Mouse (Mus musculus) ovary, postnatal 14 days (tissue): ENCODE results near the gene Gngt2.
A peak's percentile ranks its signal among the peaks of the same experiment; 100 is the strongest.

Experiments used
- DNase-seq: peaks from one replicate; pipeline ENCODE4 v3.0.0; 2022; ENCODE audit warnings: low spot score

Gene Gngt2

DNA sequence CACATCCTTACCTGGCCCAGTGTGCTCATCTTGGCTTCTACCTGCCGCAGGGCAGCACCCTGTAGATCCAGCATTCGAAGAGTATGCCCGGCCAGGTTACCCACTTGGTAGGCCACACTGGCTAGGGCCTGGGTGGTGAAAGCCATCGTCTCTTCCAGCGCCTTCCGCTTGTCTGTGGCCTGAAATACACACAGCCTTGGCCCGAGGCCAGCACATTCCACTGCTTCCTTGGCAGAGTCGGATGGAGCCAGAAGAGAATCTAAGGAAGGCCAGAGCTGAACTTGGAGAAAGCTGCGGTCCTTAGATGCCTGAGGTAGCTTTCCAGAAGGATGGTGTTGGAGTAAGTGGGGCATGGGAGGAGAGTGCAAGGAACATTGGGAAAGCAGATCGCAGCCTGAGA is at the start of gene Gngt2:
Gngt2 (plus strand) TSS at position 158 of the 400 bp plus-strand sequence.
- DNase-seq: peak; percentile 62

DNA sequence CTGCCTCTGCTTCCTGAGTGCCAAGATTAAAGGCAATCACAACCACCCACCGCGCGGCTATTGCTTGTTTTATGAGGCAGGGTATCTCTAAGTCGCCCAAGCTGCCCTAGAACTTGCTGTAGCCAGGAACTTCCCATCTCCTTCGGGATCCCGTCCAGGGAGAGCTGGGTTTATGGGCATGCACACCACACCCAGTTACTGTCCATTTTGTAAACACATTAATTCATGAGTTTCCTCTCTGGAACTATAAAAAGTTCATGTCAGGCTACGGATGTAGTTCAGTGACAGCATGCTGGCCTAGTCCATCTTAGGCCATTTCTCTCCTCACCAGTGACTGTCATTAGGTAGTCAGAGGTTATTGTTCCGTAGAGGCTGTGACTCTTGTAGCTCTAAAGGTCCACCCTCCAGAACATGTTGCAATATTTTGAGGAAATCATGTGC is 47.5 kb upstream of the Gngt2 start:
- DNase-seq: no peak

DNA sequence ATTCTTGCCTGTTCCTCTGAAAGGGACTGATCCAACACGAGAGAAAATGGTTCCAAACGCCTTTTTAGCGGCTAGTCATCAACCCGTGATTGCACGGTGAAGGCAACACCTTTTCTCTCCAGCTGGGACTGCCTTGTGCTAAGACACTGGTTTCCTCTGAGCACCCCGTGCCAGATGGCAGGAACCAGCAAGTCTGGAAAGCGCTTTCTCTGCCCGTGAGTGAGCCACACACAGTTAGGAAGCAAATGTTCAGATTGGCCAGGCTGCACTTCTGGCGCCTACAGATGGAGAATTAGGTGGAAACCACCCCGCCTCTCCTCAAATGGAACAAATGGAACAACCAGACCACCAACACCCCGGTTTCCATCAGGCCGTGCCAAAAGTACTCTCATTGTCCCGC is 45.2 kb upstream of the Gngt2 start:
- no peak for DNase-seq

DNA sequence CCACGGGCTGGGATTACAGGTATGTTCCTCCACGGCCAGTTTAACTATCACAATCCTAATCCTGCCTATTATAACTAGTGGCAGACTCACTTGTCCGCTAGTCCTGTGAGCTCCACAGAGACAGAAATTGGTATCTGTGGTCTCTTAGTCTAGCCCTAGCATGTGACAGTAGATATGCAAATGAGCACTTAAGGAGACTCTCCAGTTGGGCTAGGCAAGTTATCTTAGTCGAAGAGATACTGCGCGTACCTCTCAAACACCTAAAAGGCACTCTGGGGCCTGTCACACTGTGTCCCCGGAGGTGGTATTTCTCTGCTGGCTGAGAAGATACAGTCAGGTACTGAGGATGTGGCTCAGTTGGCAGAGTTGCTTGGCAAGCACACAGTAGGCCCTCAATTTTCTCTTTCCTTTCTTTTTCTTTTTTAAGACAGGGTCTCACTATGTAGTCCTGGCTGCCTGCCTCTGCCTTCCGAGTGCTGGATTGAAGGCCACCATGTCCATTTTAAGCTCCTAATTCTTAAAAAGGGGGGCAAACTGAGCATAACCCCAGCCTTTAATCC is 44.0 kb upstream of the Gngt2 start:
- DNase-seq: no peak

DNA sequence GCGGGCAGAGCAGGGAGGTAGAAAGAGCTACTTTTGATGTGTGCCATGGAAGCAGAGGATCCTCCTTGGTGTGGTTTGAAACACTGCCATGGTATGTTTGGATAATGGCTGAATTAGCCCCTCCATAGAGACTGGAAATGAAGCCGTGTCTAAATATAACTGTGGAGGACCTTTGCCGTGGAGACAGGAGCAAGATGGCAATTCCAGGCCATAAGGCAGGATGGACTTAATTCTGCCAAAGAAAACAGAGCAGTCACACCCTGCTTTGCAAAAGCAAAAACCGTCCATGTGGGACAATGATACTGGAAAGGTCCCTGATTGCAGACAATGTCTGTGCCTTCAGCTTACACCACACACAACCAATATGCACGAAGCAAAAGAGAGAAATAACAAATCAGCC is 42.8 kb upstream of the Gngt2 start:
- no peak for DNase-seq

DNA sequence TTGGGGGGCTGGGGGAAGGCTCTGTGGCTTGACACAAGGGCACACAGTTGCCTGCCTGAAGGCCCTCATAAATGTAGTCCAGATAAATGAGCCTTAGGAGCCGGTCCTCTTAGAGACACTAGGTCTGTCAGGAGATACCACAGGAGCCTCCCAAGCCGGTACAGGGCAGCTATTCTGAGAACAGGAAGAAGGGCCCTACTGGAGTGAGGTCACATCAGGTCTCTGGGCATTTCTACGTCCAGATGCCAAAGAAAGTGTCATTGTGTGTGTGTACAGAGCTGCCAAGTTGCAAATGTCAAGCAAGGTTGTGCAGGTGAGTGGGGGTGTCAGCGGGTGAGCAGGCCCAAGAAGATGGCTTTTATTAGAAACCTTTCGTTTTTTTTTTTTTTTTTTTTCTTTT is 41.4 kb upstream of the Gngt2 start:
- no peak for DNase-seq

DNA sequence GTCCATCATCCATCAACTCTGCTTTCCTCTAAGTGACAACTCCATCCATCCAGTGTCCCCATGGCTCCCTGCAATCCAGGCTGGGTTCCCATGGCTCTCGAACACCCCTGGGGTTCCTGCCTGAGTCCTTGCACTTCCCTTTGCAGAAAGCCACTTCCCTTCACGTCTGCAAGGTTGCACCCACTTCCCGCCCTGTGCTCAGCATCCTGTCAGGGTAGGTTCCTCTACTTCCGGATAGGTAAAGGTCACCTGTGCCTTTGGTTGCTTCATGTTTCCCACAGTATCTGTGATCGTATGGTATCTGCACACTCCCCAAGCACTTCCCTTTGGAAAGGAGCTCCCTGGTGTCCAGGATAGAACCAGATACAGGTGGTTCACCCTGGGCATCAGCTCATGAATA is 32.0 kb upstream of the Gngt2 start:
- no peak for DNase-seq

DNA sequence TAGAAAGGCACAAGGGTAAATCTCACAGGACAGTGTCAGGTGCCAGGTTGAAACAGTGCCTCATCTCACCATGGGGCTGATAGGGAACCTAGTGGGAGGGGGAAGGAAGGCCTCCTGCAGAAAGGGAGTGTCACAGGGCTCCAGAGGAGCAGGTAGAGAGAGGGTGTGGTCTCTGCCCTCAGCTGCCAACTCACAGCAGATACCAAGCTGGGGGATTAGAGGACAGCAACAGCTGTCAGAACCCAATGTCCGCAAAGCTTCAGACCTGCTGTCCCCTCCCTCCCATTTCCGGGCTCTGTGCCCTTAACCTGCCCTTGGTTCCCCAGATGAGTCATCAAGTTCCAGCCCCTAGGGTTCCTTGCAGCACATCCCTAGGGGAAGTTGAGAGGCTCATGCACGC is 31.5 kb upstream of the Gngt2 start:
- no peak for DNase-seq

DNA sequence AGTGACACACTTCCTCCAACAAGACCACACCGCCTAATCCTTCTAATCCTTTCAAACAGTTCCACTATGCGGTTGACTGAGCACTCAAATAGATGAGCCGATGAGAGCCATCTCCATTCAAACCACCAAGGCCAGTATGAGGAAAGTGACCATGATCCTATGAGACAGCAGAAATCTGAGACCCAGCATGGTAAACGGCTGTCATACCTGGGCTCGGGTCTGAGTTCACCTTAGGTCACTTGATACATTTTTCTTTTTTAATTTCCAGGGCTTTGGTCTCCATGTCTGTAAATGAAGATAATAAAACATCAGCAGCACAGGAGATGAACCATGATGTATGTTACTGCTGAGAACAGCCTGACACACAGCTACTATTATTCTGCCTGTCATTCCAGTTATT is 29.1 kb upstream of the Gngt2 start:
- no peak for DNase-seq

DNA sequence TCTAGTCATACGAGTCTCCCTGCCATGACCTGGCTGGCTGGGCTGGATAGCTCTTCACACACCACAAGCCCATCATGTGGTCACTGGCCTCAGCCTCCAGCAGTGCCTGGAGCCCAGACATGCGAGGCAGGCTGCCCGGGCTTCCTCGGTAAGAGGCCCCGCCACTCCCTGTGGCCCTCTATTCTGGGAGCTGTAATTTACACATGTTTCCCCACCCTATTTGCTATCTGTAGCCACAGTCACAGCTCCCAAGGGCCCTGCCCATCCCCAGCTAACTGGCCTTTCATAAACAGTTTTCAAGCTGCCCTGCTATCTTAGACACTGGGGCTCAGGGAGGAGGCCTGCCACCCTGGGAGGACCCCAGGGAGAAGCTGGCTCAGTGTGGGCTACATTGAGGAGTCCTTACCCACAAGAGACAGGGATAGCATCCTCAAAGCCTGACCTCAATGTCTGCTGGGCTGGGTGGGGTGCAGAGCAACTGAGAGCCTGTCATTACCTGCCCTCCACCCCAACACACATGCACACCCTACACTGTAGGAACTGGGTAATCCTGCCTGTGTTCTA is 28.5 kb upstream of the Gngt2 start:
- no peak for DNase-seq

DNA sequence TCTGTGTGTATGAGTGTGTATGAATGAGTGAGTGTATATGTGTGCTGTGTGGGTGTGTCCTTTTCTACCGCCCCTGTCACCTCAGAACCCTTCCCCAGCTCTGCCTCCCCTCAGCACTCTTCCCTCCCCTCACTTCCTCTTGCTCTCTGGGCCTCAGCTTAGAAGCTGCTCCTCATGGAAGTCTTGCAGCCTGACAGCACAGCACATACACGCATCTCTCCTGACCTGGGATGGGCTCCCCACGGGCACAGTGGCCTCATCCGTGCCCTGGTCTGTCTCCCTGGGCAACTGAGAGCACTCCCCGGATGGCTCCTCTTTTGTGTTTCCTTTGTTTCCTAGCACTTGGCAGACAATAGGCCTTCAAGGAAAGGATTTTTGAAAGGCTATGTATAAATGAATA is 27.4 kb upstream of the Gngt2 start:
- DNase-seq: no peak

DNA sequence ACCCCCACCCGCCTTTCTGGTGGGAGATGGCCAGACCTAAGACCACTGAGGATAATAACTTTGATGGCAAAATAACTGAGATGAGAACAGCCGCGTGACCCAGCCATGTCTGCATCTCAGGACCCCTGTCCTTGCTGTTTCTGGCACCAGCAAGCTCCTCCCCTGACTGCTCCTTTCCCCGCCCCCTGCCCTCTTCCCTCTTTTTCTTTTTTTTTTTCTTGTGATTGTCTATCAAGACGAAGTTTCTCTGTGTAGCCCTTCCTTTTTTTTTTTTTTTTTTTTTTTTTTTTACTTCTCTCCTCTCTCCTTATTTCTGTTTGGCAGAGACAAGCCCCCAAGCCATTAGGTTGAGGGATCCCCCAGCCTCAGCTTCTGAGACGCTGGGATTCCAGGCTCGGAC is 26.2 kb upstream of the Gngt2 start:
- no peak for DNase-seq

DNA sequence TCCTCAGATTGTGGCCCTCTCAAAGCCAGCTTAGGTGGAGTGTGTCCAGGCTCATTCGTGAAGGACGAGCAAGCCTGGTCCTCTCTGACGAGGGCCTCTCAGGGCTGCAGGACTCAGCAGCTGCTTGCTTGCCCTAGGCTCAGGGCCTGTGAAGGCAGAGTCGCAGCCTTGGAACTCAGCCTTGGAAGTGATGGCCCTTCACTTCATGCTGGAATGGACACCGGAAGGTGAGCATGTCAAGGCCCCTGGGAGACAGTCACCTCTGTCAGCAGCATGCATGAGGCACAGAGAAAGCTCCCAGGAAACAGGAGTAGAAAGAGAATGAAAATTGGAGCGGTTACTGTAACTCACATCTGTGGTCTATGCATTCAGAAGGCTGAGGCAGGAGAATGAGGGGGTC is 25.3 kb upstream of the Gngt2 start:
- DNase-seq: no peak

DNA sequence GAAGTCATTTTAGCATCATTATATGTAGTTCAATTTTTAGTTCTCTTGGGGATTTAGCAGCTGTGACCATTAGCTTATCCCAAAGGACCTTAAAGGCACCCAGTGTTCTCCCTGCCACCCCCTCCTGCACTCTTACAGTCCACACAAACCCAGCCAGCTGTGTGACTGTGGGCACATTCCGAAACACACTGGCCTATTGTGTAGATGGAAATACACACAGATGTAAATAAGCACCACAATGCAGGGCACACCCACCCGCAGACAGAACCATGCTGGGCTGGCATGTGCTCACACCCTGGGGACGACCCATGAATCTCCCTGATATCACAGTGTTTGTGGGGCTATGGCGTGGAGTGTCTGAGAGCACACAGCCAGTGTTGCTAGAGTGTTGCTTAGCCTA is 24.8 kb upstream of the Gngt2 start:
- DNase-seq: no peak

DNA sequence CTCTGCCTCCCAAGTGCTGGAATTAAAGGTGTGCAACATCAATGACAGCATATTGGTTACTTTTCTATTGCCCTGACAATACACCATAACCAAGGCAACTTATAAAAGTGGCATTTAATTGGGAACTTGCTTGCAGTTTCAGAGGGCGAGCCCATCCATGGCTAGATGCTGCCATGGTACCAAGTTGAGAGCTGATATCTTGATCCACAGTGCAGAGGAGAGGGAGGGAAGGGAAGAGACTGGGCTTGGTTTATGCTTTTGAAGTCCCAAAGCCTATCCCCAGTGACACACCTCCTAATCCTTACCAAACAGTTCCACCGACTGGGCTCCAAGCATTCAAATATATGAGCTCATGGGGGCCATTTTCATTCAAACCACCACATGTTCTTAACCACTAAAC is 22.9 kb upstream of the Gngt2 start:
- no peak for DNase-seq

DNA sequence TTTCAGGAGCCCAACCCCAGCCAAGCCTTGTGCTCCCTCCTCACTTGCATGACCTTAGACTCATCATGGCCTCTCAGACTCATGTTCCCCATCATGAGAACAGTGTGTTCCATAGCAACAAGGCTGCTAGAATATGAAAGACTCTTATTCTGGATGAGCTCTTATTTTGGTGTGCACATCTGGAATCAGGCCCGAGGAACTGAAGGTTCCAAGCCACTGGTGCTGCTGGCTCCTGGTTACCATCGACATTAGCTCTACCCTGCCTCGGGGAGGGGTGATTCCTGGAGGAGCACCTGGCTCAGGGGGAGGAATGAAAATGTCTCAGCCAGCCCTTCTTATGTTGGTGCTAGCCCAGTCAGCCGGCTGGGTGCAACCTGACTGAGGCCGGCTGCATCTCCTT is 22.2 kb upstream of the Gngt2 start:
- DNase-seq: no peak

DNA sequence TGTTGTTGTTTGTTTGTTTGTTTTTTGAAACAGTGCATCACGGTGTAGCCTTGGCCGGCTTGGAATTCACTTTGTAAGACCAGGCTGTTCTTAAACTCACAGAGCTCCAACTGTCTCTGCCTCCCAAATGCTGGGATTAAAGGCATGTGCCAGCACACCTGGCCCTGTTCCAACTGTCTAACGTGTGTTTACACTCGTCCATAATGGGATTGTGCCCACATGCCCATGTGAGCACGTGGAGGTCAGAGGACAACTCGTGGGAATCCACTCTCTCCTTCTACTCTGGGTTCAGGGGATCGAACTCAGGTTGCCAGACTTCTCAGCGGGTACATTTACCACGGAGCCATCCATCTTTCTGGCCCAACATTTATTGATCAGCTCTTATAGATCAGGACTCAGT is 21.6 kb upstream of the Gngt2 start:
- DNase-seq: no peak

DNA sequence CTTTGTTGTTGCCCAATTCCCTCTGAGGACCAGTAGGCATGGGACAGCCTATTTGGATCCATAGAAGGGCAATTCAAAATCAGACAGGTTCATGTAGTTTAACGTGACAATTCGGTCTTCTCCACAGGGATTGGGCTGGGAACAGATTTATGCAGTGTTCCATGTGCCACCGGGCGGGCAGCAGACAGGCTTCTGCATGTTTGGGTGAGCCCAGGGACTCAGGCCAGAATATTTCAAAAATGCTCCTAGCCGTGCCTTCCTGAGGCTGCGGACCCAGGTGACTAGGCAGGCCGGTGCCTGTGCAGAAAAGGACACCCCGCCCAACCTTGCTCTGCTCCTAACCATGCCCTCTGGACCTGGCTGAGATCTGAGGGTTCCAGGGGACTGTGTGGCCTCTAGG is 17.9 kb upstream of the Gngt2 start:
- no peak for DNase-seq

DNA sequence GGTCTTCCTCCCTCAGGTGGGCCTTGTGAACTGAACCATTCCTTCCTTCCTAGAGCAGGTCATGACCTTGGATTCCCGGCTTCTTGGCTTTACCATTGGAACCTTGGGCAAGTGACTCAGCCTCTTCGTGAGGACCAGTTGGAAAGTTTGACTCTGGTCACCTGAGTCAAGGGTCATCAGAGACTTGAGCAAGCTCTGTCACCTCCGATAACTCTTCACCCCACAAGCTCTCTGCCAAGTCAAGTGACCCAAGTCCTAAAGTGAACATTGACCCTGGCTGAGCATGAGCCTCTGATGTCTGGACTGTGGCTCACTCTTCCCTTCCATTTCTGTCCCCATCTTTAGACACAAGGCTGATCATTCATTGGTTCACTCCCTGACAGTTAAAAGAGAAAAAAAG is 15.5 kb upstream of the Gngt2 start:
- DNase-seq: no peak

DNA sequence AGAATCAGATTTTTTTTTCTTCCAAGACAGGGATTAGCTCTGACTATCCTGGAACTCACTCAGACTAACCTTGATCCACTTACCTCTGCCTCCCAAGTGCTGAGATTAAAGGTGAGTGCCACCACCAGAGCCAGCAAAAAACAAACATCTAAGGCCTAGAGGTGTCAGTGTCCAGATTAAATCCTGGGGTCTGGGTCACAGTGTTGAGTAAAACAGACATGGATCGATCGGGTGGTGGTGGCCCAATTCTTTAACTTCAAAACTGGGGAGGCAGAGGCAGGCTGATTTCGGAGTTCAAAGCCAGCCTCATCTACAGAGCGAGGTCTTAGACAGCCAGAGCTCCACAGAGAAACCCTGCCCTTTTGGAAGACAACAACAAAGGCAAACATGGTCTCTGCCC is 14.6 kb upstream of the Gngt2 start:
- no peak for DNase-seq

DNA sequence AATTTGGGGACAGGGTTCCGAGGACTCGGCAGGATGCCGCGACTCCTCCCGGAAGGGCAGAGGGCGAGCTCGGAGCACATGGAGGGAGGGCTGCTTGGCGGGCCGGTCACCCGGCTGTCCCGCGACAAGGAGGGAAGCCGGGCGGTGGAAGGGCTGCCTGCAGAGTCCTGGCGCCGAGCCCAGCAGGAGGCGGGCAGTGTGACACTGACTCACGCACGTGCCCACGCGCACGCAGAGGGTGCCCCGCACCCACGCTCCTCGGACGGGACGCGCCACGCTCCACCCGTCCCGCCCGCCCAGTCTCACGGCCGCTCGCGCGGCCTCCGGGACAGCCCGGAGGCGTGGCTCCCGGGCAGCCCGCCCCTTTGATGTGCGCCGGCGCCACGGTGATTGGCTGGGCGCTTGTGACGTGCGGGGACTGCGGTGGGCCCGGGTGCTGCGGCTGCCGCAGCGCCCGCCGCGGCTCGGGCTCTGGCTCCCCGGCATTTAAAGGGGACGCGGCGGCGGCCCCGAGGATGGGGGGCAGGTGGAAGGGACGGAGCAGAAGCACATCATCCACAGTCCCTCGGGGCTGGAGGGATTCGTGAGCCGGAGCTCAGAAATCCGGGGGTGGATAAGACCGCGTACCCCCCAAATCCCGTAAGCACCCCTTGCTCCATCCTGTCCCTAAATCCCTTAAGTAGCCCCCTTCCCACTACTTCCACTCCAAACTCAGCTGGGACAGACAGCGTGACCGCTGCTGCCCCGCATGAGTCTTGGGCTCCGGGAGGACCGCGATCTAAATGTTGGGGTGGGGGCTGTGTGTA is 12.7 kb upstream of the Gngt2 start, which contains the start of gene Phospho1:
Phospho1 (plus strand) TSS at position 429 of the 806 bp plus-strand sequence.
- peak; percentile 86 for DNase-seq

DNA sequence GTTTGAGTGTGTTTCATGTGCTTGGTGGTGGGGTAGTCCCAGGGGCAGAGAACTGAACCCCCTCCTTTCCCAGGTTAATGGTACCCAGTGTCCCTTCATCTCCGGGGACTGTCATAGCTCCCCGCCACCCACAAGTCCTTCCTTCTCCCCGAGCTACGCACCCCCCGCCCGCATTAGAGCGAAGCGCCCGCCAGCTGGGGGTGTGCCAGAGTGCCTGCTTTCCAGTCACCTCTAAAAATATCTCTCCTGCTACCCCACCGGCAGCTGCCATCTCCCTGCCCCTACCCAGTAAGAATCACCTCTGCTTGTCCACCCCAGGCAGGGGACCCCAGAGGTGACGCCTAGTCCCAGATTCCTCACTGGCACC is 12.2 kb upstream of the Gngt2 start:
- no peak for DNase-seq

DNA sequence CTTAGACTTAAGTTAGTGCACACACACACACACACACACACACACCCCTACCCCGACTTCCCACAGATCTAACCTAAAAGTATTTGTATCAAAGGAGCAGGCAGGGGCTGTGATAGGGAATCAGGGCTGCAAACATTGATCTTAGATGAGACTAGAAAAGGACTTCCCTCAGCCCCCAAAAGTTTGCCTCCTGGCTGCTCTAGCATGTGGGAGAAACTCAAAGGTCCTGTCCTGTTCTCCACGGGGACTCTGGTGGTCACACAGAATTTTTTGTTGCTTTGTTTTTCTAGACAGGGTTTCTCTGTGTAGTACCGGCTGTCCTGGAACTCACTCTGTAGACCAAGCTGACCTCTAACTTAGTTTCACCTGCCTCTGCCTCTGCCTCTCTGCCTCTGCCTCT is 11.4 kb upstream of the Gngt2 start:
- no peak for DNase-seq
